Mouse (Mus musculus) olfactory bulb, adult 2 months (tissue): ENCODE measurements around the gene H2al1b.

Experiments
- CTCF ChIP-seq: fragments of 200-500 bp; IDR thresholded peaks from 2 replicates; pipeline ENCODE4 v1.5.1; 2012; ENCODE audit warnings: low read depth, mild to moderate bottlenecking, low read length, moderate library complexity; ENCODE audit not compliant: insufficient read depth
- POLR2A ChIP-seq: fragments of 200-500 bp; IDR thresholded peaks from 2 replicates; pipeline ENCODE4 v1.6.1; 2012; ENCODE audit warnings: mild to moderate bottlenecking, low read depth, low read length, moderate library complexity; ENCODE audit not compliant: insufficient read depth

DNA sequence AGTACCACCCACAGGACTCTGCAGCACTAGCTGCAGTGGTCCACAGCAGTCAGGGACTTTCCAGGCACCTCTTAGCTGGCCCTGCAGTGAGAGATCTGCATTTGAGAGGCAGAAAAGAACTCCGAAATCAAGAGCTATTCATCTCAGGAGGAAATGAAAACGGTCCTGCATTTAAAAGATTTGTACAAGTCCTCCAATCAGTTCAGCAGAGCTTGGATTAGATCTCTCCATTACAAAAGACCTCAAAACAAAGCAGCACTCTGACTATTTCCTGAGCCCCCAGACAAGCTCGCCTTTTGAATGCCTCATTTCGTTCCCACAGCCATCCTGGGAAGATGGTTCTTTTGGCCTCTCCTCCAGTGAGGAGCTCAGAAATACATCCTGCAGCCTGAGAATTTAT lies 13.0 kb upstream of the H2al1b start:
- TF ChIP-seq POLR2A (no peak), CTCF (no peak)
